Mouse (Mus musculus): ENCODE data around the gene Zfp934. TPM values are rescaled to one million over a fixed set of nuclear protein-coding genes. Genes with fewer than 3 reads are reported as not detected.
"Not testable (repeated sequence)": the region's sequence is repeated elsewhere in the genome, so short reads cannot be mapped to it uniquely, and the experiment has no call there.

The Zfp934 gene
- 14.8 and 16.5 TPM in 2 replicates for polyA plus RNA-seq (2015; fragmentation: Nextera tagmentation; extraction: Ambion mirVana)

GRCm38 (mm10) chr13:62571099-62571498, at the start of gene Zfp934:
Gene Zfp934 (minus strand): TSS chr13:62571199.
- not testable (repeated sequence) for H3K36me3 ChIP-seq; H3K4me2 ChIP-seq (replicated peaks); H3K9me3 ChIP-seq; H3K4me3 ChIP-seq (replicated peaks); H3K27ac ChIP-seq; H3K9ac ChIP-seq; H3K27me3 ChIP-seq (replicated peaks); ATAC-seq; H3K4me1 ChIP-seq (replicated peaks)
- WGBS, result 81% methylated on average over 5 of the region's 6 CpGs

GRCm38 (mm10) chr13:62617449-62617848, 46.5 kb upstream of the Zfp934 start:
- H3K9ac ChIP-seq; H3K4me3 ChIP-seq (replicated peaks); H3K4me1 ChIP-seq (replicated peaks); H3K36me3 ChIP-seq; H3K27ac ChIP-seq; H3K4me2 ChIP-seq (replicated peaks); ATAC-seq; H3K27me3 ChIP-seq (replicated peaks); H3K9me3 ChIP-seq: not testable (repeated sequence)
- WGBS, result 95% methylated on average over 4 of the region's 4 CpGs

- not testable (repeated sequence) for H3K4me3 ChIP-seq (replicated peaks); ATAC-seq; H3K9ac ChIP-seq; H3K4me2 ChIP-seq (replicated peaks); H3K27me3 ChIP-seq (replicated peaks); H3K27ac ChIP-seq; H3K9me3 ChIP-seq; H3K36me3 ChIP-seq; H3K4me1 ChIP-seq (replicated peaks)
- 30% methylated on average over 1 of the region's 1 CpGs for WGBS
Measured at GRCm38 (mm10) chr13:62561696-62562095, 9.3 kb downstream of the Zfp934 start.

GRCm38 (mm10) chr13:62558189-62559110, 12.5 kb downstream of the Zfp934 start, which contains the start of gene Zfp935:
Gene Zfp935 (minus strand): TSS chr13:62558511.
- not testable (repeated sequence) for H3K9me3 ChIP-seq; H3K4me1 ChIP-seq (replicated peaks); H3K27me3 ChIP-seq (replicated peaks); H3K36me3 ChIP-seq; H3K27ac ChIP-seq
- peak; percentile 77 for ATAC-seq
- peak within 1 kb of the TSS; percentile 49 for H3K4me3 ChIP-seq (replicated peaks)
- peak within 1 kb of the TSS; percentile 49 for H3K4me2 ChIP-seq (replicated peaks)
- peak within 1 kb of the TSS; percentile 50 for H3K9ac ChIP-seq
- 5% methylated on average over 27 of the region's 27 CpGs for WGBS

GRCm38 (mm10) chr13:62530129-62530528, 40.9 kb downstream of the Zfp934 start:
- not testable (repeated sequence) for H3K9ac ChIP-seq; ATAC-seq; H3K9me3 ChIP-seq; H3K4me3 ChIP-seq (replicated peaks); H3K4me2 ChIP-seq (replicated peaks); H3K27ac ChIP-seq; H3K36me3 ChIP-seq; H3K4me1 ChIP-seq (replicated peaks); H3K27me3 ChIP-seq (replicated peaks)

- H3K9ac ChIP-seq; H3K27me3 ChIP-seq (replicated peaks); H3K4me2 ChIP-seq (replicated peaks); H3K4me1 ChIP-seq (replicated peaks); H3K27ac ChIP-seq; ATAC-seq; H3K36me3 ChIP-seq; H3K4me3 ChIP-seq (replicated peaks); H3K9me3 ChIP-seq: not testable (repeated sequence)
- 89% methylated on average over 1 of the region's 1 CpGs for WGBS
Measured at GRCm38 (mm10) chr13:62510641-62511420, 60.2 kb downstream of the Zfp934 start.

GRCm38 (mm10) chr13:62472661-62473060, 98.3 kb downstream of the Zfp934 start:
- H3K9ac ChIP-seq; H3K4me3 ChIP-seq (replicated peaks); H3K9me3 ChIP-seq; H3K27ac ChIP-seq; ATAC-seq; H3K4me1 ChIP-seq (replicated peaks); H3K4me2 ChIP-seq (replicated peaks); H3K36me3 ChIP-seq; H3K27me3 ChIP-seq (replicated peaks): not testable (repeated sequence)
- 93% methylated on average over 8 of the region's 8 CpGs for WGBS

GRCm38 (mm10) chr13:62469947-62470346, 101.1 kb downstream of the Zfp934 start:
- H3K4me3 ChIP-seq (replicated peaks); H3K9me3 ChIP-seq; H3K27ac ChIP-seq; H3K9ac ChIP-seq; H3K4me1 ChIP-seq (replicated peaks); H3K27me3 ChIP-seq (replicated peaks); H3K4me2 ChIP-seq (replicated peaks); H3K36me3 ChIP-seq; ATAC-seq: not testable (repeated sequence)

- H3K4me1 ChIP-seq (replicated peaks); H3K9me3 ChIP-seq; H3K27me3 ChIP-seq (replicated peaks); H3K36me3 ChIP-seq: not testable (repeated sequence)
- peak within 1 kb of the TSS; percentile 41 for H3K4me2 ChIP-seq (replicated peaks)
- H3K9ac ChIP-seq, result peak within 1 kb of the TSS; percentile 74
- peak within 1 kb of the TSS; percentile 58 for H3K4me3 ChIP-seq (replicated peaks)
- ATAC-seq, result peak; percentile 100
- WGBS, result under 1% methylated on average over 28 of the region's 28 CpGs
- peak within 1 kb of the TSS; percentile 71 for H3K27ac ChIP-seq
Measured at GRCm38 (mm10) chr13:62466424-62467334, 104.3 kb downstream of the Zfp934 start, which contains the start of gene Gm49359. Gene Gm49359 (minus strand): TSS chr13:62466832.
